Mouse (Mus musculus) splenic B cell, adult 2 months (primary cell): Measurements from ENCODE around the gene Ttc25.

Experiments
- DNase-seq: peaks from one replicate; pipeline ENCODE4 v3.0.0-alpha.2; 2011; ENCODE audit warnings: low read depth, low spot score
- H3K27me3 ChIP-seq: 2 replicates; pipeline ENCODE4 v1.6.1; 2012; ENCODE audit warnings: mild to moderate bottlenecking, low read length, moderate library complexity, mixed read lengths; ENCODE audit not compliant: control insufficient read depth, poor library complexity, insufficient read depth, severe bottlenecking
- H3K36me3 ChIP-seq: 2 replicates; pipeline ENCODE4 v1.6.1; 2012; ENCODE audit warnings: mild to moderate bottlenecking, low read length, moderate library complexity, mixed read lengths; ENCODE audit not compliant: control insufficient read depth, poor library complexity, insufficient read depth, severe bottlenecking

Gene Ttc25

DNA sequence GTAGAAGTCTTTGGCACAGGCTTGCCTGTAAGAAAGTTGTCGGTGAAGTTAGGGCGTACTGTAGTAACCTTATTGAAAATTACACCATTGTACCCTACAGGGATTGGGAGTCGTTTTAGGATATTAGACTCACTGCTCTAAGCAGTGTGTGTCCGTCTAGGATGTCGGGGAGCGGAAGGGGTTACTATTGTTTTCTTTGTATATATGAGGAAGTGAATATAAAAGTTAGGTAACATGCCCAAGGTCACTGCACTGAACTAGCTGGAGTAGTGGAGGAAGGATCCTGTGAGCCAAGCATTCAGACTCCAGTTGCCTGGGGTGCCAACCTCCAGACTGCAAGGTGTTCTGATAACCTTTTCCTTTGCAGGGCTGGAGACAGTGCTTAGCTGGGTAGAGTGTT lies 1.5 kb downstream of the Ttc25 start:
- Histone ChIP-seq H3K27me3 (no peaks in the 10 kb centered on the region), H3K36me3 (no peaks in the 10 kb centered on the region)
- no peak for DNase-seq

- Histone ChIP-seq H3K27me3 (no peaks in the 10 kb centered on the region), H3K36me3 (no peaks in the 10 kb centered on the region)
- no peak for DNase-seq
Measured at GRCm38 (mm10) chr11:100548141-100548540, 2.7 kb downstream of the Ttc25 start.

- DNase-seq = no peak
- Histone ChIP-seq H3K27me3 (no peaks in the 10 kb centered on the region), H3K36me3 (no peaks in the 10 kb centered on the region)
Measured at GRCm38 (mm10) chr11:100549466-100549865, 4.1 kb downstream of the Ttc25 start.

DNA sequence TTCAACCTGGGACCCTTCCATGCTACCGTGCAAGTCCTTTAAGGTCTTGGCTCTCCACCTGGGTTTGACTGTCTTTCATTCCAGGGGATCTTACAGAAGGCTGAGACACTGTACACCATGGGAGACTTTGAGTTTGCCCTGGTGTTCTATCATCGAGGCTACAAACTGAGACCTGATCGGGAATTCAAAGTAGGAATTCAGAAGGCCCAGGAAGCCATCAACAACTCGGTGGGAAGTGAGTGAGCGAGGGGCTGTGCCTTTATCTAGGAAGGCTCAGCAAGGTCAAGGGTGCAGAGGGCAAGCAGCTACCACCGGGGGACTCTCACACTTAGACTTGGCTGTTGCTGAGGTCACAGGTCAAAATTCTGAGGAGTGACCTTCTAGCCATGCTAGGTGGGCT lies 4.7 kb downstream of the Ttc25 start:
- H3K36me3 ChIP-seq = no peaks in the 10 kb centered on the region
- no peaks in the 10 kb centered on the region for H3K27me3 ChIP-seq
- no peak for DNase-seq

GRCm38 (mm10) chr11:100552842-100553241 lies 7.4 kb downstream of the Ttc25 start:
- no peaks in the 10 kb centered on the region for H3K36me3 ChIP-seq
- no peak for DNase-seq
- H3K27me3 ChIP-seq = no peaks in the 10 kb centered on the region

DNA sequence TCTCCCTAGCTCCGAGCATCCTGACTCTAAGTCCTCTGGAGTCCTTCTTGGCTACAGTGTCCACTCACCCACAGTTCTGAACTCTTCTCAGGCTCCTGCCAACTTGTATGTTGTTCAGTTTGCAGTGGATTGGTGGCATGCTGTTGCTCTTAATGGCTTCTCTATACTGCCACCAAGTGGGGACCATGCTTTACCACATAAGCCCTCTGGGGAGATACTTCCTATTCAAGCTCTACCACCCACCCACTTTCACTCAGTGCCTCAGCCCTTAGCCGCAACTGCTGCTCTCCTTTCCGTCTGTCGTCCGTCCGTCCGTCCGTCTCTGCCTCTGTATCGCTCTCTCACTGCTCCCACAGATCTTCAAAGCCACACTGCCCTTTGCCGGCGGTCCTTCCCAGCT lies 10.2 kb downstream of the Ttc25 start:
- H3K27me3 ChIP-seq = no peaks in the 10 kb centered on the region
- no peaks in the 10 kb centered on the region for H3K36me3 ChIP-seq
- peak; percentile 93 for DNase-seq

- no peak for DNase-seq
- Histone ChIP-seq H3K36me3 (no peaks in the 10 kb centered on the region), H3K27me3 (no peaks in the 10 kb centered on the region; the same call in 1 of the 2 replicates)
Measured at GRCm38 (mm10) chr11:100557563-100557962, 12.2 kb downstream of the Ttc25 start.

DNA sequence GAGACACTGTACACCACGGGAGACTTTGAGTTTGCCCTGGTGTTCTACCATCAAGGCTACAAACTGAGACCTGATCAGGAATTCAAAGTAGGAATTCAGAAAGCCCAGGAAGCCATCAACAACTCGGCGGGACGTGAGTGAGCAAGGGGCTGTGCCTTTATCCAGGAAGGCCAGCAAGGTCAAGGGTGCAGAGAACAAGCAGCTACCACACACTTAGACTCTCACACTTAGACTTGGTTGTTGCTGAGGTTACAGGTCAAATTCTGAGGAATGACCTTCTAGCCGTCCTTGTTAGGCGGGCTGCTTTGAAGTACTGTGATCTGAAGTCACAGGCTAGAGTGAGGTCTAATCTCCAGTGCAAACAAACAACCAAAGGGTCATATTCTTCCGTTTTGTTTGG lies 14.1 kb downstream of the Ttc25 start:
- H3K36me3 ChIP-seq = no peaks in the 10 kb centered on the region
- no peak for DNase-seq

GRCm38 (mm10) chr11:100561748-100562147 lies 16.3 kb downstream of the Ttc25 start:
- no peak for DNase-seq
- H3K27me3 ChIP-seq = no peaks in the 10 kb centered on the region; the same call in 1 of the 2 replicates
- no peaks in the 10 kb centered on the region for H3K36me3 ChIP-seq

More for the DNA sequence above, 14.1 kb downstream of the Ttc25 start:
- H3K27me3 ChIP-seq = no peaks in the 10 kb centered on the region; the same call in 1 of the 2 replicates

DNA sequence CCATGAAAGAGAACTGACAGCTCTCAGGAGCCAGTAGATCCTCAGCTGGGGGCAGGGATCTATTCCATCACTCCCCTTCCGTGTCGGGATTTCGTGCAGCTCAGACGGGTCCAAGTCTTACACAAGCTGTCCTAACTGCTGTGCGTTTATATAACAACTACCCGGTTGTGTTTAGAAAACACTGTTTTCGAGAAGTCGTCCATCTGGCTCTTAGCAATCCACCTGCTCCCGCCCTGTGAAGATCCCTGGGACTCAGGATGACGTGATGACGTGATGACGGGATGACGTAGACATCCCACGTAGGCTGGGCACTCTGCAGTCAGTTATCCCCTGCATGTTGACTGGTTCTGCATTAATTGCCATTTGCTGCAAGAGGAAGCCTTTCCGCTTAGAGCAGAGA lies 18.9 kb downstream of the Ttc25 start:
- no peaks in the 10 kb centered on the region; the same call in 1 of the 2 replicates for H3K27me3 ChIP-seq
- no peak for DNase-seq
- no peaks in the 10 kb centered on the region for H3K36me3 ChIP-seq

GRCm38 (mm10) chr11:100564703-100565102 lies 19.3 kb downstream of the Ttc25 start:
- DNase-seq = no peak
- Histone ChIP-seq H3K36me3 (no peaks in the 10 kb centered on the region), H3K27me3 (no peaks in the 10 kb centered on the region; the same call in 1 of the 2 replicates)

- Histone ChIP-seq H3K36me3 (no peaks in the 10 kb centered on the region), H3K27me3 (no peaks in the 10 kb centered on the region)
- no peak for DNase-seq
Measured at GRCm38 (mm10) chr11:100567229-100567628, 21.8 kb downstream of the Ttc25 start.

DNA sequence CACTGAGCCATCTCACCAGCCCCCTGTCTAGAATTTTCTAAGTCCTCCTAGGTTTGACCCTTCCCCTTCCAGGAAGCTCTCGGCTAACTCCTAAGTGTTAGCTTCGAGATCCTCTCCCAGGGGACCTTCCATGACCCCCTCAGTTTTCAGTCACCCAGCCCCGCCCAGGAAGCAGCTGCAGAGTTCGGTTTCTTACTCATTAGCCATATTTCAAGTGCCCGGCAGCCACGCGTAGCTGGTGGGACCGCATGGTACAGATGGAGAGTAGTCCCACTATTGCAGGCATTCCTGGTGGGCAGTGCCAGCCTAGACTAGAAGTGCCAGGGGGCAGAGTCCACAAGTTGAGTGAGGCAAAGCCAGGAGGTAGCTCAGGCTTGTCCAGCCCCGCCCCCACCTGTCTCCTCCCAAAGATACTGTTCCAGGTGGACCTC lies 22.4 kb downstream of the Ttc25 start:
- no peaks in the 10 kb centered on the region for H3K27me3 ChIP-seq
- DNase-seq = peak; percentile 63
- H3K36me3 ChIP-seq = no peaks in the 10 kb centered on the region

- DNase-seq = no peak
- Histone ChIP-seq H3K27me3 (no peaks in the 10 kb centered on the region), H3K36me3 (no peaks in the 10 kb centered on the region)
Measured at GRCm38 (mm10) chr11:100568692-100569091, 23.3 kb downstream of the Ttc25 start.

DNA sequence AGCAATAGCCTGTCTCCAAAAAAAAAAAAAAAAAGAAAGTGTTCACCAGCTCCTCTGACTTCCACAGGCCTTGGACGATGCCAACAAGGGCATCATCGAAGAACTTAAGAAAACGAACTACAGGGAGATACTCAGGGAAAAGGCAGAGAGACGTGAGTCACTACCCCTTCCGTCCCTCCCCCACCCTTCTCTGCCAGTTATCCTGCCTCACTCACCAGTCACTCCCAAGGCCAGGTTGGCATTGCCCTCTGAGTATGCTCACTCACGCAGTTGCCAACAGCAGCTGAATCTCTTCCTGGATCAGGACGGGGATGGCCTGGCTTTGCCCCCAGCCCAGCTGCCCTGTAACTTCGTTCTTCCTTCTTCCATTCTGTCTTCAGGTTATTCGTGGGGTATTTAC lies 24.4 kb downstream of the Ttc25 start:
- DNase-seq = no peak

DNA sequence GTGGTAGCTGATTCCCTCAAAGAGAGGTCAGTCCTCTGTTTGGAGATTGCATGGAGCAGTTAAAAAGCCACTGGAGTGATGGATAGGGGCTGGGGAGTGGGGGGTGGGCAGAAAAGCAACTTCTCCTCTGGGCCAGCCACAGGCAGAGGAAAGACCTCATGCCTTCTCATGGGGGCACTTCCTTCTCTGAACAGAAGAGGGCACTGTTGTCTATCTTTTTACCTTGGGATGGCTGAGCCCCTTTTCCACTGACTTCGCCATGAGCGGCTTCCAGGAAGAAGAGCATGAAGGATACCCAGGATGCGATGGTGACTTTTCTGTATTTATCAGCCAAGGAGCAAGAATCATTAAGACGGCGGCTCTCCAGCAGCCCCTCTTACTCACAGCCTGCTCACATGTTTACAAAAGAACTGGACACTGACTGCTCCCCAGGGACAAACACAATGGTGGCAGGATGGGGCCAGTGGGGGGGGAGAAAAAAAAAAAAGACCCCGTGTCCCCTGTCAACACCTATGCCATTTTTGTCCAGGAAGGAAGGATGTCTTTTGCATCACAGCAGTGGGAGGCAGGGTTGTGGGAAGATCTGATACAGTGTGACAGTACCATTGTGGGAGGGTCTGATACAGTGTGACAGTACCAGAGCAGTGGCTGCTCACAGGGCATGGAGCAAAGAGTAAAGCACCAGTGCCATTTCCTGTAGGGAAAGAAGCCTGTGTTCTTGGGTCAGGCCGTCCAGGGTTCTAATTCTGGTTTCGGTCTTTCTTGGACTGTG lies 25.2 kb downstream of the Ttc25 start:
- Histone ChIP-seq H3K36me3 (no peaks in the 10 kb centered on the region), H3K27me3 (no peaks in the 10 kb centered on the region)
- peak; percentile 84 for DNase-seq

More for the DNA sequence above, 24.4 kb downstream of the Ttc25 start:
- Histone ChIP-seq H3K36me3 (no peaks in the 10 kb centered on the region), H3K27me3 (no peaks in the 10 kb centered on the region)
